Mouse (Mus musculus): ENCODE data around the gene Twnk.

GRCm38 (mm10) chr19:45058113-45058839 lies 52.8 kb downstream of the Twnk start:
- TF ChIP-seq CTCF (conservative IDR thresholded peaks at IDR 0.05; ENCODE audit: low read length) (no peak), POU5F1 (IDR thresholded peaks at IDR 0.05; ENCODE audit: borderline replicate concordance, low read length) (no peak), NANOG (IDR thresholded peaks at IDR 0.05; ENCODE audit: borderline replicate concordance, low read length) (no peak)

All from E14TG2a.4 (cell line).